Mouse (Mus musculus) heart, adult 9 months (tissue): Measurements from ENCODE around the gene Rad51b.

Source experiments
- DNase-seq, 2 experiments: peaks; one replicate each; pipeline ENCODE4 v3.0.0; 2022; ENCODE audit warnings: low spot score in 2 of 2

The Rad51b gene

DNA sequence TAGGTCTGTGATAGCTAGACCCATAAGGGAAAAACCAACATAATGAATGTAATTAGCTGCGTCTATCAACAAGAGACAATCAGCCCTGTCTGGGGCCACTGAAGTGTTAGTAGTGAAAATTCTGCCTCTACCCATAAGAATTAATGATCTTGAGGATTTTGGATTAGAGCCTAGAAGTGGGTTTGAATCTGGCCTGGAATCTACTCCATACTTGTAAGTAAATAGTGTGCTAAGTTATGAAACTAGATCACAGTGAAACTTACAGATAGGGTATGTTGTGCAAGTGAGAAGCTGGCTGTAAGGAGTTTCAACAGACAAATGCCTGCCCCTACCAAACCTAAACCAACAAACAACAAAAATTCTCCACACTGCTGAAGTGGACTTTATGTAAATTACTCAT, 83.1 kb downstream of the Rad51b start:
- DNase-seq = no peak

DNA sequence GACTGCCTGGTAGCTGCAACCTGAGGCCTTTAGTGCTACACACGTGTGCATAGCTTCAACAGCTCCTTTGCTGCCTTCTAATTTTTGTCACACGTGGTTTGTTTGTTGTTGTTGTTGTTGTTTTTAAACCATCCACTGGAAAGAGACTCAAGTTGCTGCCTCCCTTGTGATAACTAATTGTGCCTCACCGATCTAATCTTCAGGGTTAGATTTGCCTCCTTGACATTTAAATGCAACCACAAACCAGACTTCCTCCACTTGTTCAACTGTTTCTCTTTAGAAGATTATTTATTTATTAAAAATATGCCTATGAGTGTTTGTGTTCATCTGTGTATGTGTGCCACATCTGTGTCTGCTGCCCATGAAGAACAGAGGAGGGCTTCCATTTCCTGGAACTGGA, 84.4 kb downstream of the Rad51b start:
- DNase-seq = no peak

DNA sequence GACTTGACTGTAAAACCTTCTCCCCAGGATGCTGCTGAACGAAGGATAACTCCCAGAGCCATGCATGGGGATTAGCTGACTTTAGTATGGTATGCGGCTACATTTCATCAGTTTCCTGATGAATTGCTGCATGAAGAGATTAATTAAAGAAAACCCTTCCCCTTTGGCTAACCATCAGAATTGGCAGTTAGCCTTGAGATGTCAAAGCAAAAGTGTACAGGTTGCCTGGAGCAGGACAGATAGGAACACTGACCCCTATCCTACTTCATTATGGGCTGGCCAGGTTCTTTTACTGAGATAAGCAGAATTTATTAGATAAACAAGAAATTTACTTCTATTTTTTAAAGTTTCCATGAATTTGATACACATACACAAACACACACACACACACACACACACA, 85.3 kb downstream of the Rad51b start:
- no peak for DNase-seq

DNA sequence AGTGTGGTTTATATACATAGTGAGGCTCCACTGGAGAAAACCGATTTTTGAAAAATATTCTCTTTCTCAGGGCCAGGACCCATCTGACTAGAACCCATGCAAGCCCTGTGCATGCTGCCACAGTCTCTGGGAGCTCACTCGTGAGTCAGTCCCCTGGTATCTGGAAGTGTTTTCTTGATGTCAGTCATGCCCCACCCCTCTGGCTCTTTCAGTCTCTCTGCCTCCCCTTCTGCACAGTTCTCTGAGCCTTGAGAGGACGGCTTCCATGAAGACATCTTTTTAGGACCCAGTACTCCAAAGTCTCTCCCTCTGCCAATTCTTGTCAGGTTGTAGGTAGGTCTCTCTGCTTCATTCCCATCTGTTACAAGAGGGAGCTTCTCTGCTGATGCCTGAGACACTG, 86.5 kb downstream of the Rad51b start:
- peak in 1 of 2 experiments; percentile 9 for DNase-seq

DNA sequence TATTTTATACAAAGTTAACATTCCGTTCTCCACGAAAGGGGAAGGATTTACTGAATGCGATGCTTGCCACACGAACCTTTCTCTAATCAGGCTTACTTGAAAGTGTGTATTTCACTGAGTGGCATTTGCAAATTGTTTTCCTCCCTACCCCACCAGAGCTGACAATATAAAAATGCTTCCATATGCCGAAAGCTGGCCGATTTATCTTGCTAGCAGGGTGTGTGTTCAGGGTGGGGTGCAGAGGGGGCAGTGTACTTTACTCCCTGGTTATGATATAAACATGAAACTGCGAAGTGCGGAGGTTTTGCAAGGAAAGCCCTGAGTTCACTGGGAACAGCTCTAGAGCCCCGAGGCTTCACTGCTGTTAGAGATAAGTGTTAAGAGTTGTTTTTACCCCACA, 87.7 kb downstream of the Rad51b start:
- DNase-seq = no peak

DNA sequence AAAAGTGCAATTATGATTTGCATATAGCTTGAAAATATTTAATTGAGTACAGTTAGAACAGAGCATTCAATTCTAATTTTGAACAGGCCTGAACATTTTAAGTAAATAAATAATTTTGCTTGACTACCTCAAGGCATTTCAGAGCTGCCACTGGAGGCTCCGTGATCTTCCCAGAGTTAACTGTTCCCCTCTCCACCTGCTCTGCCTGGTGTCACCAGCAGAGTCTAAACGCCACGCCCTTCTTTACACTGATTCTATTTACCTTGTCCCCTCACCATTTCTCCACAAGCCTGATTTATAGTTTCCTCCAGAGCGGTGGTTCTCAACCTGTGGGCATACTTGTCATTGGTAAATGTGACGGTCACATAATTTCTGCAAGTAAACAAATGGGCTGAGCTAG, 88.1 kb downstream of the Rad51b start:
- no peak for DNase-seq

DNA sequence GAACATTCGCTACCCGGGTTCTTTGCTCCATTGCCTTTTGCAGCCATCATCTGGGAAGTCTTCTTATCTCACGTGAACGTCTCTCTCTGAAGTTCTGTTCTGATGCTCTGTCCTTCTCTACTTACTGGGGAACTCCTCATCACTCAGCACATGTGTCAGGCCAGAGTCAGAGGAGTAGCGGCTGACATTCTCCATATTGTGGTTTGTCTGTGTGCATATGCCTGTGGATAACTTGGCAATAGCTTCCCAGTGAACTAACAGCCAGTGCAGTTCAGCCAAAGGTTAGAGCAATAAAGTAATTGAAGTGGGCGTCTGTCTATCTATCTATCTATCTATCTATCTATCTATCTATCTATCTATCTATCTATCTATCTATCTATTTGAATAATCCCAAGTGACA, 90.8 kb downstream of the Rad51b start:
- no peak for DNase-seq

DNA sequence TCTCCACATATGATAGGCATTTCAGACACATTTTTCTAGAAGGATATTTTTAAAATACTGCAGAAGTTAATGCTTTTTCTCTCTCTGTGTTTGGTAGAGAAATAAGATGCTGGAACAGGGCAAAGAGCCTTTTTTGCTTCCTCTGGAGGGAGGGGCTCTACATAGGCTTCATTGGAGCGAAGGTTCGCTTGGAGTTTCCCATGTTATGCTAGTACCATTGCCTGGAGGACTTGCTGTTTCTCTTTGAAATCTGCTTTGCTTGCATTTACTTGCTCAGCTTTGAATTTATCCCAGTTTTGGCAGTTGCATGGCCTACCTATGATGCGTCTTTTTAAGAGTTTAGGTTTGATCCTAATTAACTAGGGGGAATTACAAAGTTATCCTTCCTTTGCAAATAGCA, 92.2 kb downstream of the Rad51b start:
- no peak for DNase-seq

DNA sequence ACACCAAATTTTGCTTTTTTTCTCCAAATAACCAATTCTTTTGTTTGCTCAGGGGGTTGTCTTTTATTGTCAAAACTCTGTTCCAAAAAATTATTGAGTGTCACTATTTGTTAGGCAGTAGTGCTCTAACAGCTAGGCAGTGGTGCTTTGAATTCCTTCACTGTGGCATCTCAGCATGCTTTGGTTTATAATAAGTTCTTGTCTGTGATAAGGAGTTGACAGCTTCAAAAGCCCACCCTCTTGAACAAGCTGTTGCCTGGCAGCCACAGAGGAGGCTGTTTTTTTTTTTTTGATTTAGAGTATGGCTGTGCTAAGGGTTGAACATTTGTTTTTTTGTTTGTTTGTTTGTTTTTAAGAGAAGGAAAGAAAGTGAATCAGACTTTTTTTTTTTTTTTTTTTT, 92.9 kb downstream of the Rad51b start:
- no peak for DNase-seq

DNA sequence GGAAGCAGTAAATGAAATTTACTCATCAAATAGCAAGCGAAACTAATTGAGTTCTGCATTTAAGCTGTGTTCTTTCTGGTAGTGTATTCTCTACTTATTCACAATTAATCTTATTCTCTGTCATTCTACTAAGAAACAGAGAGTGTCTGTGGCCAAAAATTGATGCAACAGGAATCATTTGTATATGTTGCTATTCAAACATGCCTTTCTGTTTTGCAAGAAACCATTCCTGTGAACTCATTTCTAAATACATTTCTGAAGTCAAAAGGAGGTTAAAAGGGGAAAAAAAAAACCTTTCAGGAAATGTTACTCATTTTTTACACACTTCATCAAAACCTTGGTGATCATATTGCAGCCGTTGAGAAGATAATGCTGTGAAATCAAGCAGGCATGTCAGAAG, 96.6 kb downstream of the Rad51b start:
- DNase-seq = no peak

DNA sequence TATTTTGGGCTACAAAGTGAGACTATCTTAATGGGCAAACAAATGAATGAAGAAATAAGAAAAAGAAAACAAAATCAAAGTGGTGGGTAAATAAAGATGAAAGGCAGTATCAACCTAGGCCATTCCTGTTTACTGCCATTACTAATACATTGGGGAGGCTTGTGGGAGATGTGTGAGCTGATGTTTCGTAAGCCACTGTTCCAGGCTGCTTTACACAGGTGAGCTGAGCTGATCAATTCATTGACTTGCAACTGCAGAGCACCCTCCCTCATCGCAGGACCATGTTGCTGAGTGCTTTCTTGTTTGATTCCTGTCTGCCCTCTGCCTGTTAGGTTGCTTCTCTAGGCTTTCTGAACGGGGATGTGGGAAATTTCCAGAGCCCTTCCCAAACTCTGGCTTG, 106.9 kb downstream of the Rad51b start:
- no peak for DNase-seq

DNA sequence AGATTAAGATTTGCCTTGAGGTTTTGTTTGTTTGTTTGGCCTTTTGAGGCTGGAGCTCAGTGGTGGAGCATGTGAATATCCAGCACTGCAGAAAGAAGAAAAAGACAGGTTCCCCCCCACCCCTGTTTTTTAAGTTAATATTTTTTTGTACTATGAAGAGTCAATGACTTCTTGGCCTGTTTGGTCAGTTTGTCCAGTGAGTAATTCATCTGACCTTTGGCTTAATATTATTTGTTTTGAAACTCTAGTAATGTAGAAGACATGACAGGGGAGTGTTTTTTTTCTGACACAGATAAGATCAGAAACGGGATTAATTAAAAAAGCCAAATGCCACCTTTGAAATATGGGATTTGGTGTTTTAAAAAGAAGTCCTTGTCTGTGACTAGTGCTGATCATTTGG, 107.4 kb downstream of the Rad51b start:
- DNase-seq = no peak

DNA sequence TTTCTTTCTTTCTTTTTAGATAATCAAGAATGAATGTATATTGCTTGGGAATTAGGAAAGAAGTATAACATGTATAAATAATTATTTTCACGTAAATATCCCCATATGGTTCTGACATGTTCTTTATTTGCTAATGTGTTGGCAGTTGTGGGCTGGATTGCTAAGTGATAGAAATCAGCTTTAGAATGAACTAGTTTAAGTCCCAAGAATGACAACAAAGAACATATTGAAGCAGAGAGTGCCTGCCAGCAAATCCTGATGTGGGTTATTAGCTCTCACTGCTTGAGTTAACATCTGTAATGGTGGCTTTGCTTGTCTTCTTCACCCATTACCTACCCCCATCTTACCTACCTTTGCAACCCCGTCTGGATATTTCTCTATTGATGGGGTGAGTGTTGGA, 111.6 kb downstream of the Rad51b start:
- DNase-seq = no peak

DNA sequence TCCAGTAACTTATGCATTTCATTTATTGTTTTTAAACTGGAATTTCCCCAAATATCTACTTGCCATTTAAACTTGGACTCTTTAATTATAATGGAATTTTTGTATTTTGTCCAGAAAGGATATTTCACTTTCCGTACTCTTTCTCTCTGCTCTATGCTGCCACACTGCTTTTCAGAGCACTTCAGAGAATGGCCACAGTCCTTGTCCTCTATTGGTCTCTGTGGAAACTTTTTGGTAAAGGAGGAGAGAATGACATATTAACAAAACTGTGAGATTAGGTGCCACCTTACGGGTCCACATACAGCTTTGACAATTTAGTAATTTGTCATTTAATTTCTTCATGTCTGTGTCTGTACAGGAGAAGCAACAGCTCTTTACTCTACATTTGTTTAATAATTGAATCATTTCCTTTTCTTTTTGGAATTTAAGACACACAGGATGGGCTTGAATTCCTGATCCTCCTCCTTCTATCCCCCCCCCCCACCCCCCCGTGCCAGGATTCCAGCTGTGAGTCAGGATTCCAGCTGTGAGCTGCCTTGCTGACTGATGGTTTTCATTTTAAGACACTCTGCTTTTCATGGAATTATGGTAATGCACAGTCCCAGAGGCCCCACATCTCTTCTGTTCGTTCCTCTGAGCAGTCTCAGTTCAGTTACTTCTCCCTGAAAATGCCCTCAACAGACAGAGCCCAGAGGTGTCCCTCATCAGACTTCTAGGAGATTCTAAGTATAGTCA, 112.2 kb downstream of the Rad51b start:
- DNase-seq = no peak

DNA sequence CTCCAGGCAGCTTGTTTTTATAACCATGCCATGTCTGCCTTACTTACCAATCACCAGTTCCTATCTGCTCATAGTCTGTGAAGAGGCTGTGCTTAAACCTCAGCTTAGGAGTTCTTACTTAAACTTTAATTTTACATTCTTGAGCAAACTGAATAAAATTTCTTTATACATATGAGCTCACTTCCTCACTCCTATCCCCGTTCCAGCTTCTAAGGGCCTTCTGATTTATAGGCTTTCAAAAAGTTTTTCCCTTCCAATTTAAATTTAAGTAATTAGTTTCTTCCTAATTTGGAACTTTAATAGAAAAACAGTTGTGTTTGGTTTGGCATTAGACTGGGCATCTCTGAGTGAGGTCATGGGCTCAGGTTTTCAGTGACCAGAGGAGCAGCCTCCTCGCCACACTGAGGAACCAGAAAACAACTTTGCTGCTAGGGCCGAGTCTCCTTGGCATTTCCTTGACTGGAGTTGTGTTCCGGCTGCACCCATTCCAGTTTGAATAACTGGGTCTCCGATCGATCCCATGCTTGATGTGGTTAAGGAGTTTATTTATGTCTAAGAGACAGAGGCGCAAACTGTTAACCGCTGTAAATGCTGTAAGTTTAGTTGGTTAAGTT, 115.9 kb downstream of the Rad51b start:
- DNase-seq = no peak

DNA sequence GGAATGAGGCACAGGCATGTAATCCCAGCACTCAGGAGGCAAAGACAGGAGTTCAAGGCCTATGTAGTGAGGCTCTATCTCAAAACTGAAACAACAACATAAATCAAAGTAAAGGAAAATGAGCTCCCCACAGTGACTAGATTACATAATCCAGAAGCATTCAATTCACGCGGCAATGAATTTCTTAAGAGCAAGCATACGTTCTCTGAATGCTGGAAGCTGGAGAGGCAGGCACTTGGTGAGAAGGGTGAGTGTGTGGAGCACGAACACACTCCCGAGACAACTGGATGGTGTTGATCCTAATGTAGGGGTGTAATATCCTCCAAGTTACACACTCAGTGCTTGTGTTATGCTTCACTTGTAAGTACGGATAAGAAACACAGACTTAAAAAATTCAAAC, 120.3 kb downstream of the Rad51b start:
- no peak for DNase-seq

DNA sequence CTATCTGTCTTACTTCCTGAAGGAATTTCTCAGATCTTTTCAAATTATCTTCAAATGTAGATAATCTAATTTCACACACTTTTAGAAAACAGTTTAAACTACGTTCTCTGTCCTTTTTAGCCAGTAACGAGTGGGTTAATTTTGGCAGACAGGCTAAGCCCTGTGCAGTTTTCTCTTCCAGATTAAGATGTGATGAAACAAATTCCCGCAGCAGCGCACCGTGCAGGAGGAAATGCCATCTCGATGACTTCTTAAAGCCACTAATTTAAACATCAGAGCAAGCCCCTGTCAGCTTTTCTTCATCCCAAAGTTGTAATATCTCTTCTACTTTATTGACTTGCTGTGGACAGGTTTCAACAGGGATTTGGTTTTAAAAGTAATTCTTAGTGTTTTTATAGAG, 123.5 kb downstream of the Rad51b start:
- DNase-seq = no peak

DNA sequence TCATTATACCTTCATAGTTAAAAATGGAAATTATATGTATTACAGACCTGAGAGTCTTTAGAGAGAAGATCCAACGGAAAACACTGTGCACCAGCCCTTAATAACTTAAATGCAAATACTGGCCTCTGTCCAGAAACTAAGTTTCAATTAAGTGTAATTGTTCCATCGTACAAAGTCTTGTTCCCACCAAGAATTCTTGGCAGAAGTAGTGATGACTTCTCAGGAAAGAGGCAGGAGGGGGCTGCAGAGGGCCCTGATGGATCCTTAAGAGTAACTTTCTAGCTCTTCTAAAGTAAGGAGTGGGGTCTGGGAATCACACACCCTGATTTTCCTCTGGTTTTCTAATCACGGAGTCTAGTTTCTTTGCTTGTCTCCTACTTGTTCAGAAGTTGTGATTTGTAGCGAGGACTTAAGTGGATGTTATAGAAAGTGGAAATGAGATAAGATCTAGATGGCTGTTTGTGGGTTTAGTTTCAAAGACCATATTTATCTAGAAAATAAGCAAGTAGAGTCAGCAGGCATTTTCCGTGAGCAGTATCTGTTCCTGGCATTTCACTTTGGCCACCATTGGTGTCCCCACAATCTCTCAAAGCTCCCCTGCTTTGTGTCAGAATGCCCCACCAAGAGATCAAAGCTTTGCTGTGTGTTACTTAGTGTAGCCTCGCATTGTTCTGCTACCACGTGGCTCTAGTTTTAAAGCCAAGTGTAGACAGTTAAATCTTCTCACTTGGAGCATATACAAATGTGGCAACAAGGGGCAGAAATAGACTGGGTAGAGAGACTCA, 132.6 kb downstream of the Rad51b start:
- DNase-seq = no peak

DNA sequence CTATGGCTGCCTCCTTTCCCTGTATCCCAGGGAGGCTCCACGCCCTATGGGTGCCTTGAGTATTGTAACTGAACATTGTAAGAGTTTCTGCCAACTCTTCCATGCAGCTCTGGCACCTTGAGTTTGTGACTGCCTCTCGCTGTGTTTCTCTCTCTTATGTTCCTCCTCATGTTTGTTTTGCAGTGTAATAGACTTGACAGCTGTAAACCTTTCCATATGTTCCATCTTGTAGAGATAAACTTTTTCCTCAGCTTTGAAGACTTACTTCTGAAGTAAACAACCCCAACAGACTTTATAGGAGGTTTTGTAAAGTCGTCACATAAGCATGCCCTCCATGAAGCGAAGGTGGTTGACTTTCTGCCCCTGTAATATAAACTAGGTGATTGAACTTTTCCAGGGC, 134.1 kb downstream of the Rad51b start:
- DNase-seq = no peak

DNA sequence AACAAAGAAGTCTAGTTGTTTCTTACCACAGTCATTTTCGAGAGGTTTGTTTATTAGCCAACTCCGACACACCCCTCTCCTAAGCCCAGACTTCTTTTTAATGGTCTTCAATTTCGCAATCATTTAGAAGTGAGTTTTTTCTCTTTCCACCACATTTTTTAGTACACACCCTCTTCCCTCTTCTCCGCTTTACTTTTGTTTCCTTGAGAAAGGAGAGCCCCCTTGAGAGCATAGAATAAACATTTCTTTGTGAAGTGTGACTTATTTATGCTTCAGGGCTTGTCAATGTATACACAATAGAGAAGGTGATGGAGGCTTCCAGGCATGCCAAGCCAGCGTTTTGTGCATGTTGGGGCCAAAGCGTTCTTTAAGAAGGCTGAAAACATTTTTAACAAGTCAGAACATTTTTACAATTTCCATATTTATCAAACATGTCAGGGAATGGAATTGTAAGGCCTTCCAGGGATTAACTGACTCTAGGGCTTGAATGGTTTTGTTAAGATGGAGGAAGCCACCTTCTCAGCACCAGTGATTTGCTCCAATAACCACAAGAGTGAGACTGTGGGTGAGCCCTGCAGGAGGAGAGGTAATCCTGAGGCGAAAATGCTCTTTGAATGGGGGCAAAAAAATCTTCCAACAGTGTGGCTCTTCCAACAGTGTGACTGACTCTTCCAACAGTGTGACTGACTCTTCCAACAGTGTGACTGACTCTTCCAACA, 136.8 kb downstream of the Rad51b start:
- DNase-seq = no peak

DNA sequence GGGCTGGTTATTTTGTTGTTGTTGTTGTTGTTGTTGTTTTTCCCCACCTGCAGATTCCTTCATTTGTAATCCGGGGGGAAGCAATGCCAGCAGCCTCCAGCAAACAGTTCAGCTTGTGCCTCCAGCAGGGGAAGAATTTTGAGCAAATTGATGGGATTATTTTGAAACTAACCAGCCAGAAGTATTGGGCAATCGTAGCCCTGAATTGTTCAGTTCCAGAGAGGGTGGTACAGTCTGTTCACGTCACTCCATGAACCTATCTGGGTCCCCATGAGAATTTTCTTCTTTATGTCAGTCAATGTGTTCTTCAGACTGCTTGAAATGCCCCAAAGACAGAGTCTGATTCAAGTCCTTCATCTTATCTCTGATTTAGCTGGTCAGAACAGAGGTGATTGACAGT, 138.4 kb downstream of the Rad51b start:
- DNase-seq = no peak

DNA sequence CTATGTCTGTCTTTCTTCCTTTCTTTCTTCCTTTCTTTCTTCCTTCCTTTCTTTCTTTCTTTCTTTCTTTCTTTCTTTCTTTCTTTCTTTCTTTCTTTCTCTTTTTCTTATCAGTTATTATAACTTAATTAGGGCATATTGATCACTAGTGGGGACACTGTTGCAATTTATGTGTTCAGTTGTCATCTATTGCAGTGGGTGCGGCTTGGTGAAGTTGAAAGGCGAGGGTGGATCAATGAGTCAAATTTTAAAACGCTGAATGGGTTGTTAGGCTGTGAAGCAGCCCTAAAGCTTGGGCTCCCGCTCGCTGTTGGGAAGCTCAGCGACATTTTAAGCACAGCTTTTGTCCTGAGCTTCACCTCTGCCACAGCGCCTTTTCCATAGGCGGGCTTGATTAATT, 139.0 kb downstream of the Rad51b start:
- no peak for DNase-seq
